Mouse (Mus musculus) hindbrain, postnatal 0 days (tissue): ENCODE results near the gene Neb. TPM values are rescaled to one million over a fixed set of nuclear protein-coding genes. Genes with fewer than 3 reads are reported as not detected.

Experiments used
- ATAC-seq: fragments of 200-750 bp; cut with Nextera tagmentation; 2 replicates; pipeline ENCODE4 v1.8.0; 2017; ENCODE audit warnings: mild to moderate bottlenecking, moderate TSS enrichment, moderate library complexity
- DNase-seq: peaks from one replicate; pipeline ENCODE4 v3.0.0-alpha.2; 2015; ENCODE audit warnings: low spot score
- H3K27ac ChIP-seq: fragments of 300-500 bp; sonication (generic); 2 replicates; pipeline ENCODE4 v1.5.1; 2014; ENCODE audit warnings: mild to moderate bottlenecking
- H3K27me3 ChIP-seq: fragments of 300-500 bp; sonication (generic); 2 replicates; pipeline ENCODE4 v1.6.1; 2014; ENCODE audit warnings: low read length, mixed read lengths; ENCODE audit not compliant: insufficient read depth
- H3K36me3 ChIP-seq: fragments of 300-500 bp; sonication (generic); 2 replicates; pipeline ENCODE4 v1.6.1; 2014; ENCODE audit warnings: low read length, mixed read lengths; ENCODE audit not compliant: insufficient read depth
- H3K4me1 ChIP-seq: fragments of 300-500 bp; sonication (generic); 2 replicates; pipeline ENCODE4 v1.6.1; 2014; ENCODE audit warnings: antibody characterized with exemption, low read length, mixed read lengths; ENCODE audit not compliant: insufficient read depth
- H3K4me2 ChIP-seq: fragments of 300-500 bp; sonication (generic); 2 replicates; pipeline ENCODE4 v1.6.1; 2014; ENCODE audit warnings: low read depth, mild to moderate bottlenecking, low read length, moderate library complexity, mixed read lengths
- H3K4me3 ChIP-seq: fragments of 300-500 bp; sonication (generic); 2 replicates; pipeline ENCODE4 v1.5.1; 2014; ENCODE audit warnings: low read length
- H3K9ac ChIP-seq: fragments of 300-500 bp; sonication (generic); replicated peaks from 2 replicates; pipeline ENCODE4 v1.6.1; 2014; ENCODE audit warnings: mild to moderate bottlenecking, low read length, moderate library complexity, mixed read lengths
- H3K9me3 ChIP-seq: fragments of 300-500 bp; sonication (generic); 2 replicates; pipeline ENCODE4 v1.6.1; 2016; ENCODE audit warnings: low read length, mixed read lengths
- CTCF ChIP-seq: IDR thresholded peaks from 2 replicates; pipeline ENCODE4 v1.5.1; 2016; ENCODE audit warnings: antibody characterized with exemption, control low read depth, low read depth
- WGBS: fragments of 180-500 bp; shearing (Covaris S2); extraction: QIAGEN DNeasy Blood & Tissue Kit; methylation state at CpG from one replicate; pipeline ENCODE4 v1.1.7; 2014; 5-methylcytosine and 5-hydroxymethylcytosine counted together
- polyA plus RNA-seq: library from polyadenylated mRNA; unstranded; fragments of >200 nt; fragmentation: Nextera tagmentation; extraction: Ambion mirVana; gene quantifications from 2 replicates; pipeline ENCODE4 v1.2.1, GENCODE M21; 2015
- total RNA-seq: library from RNA; depleted of rRNA; stranded (reverse); fragments of >200 nt; gene quantifications from 2 replicates; pipeline ENCODE4 v1.2.3, GENCODE M21; 2014

Gene Neb
- total and polyA plus RNA-seq, 2 experiments from 2014 or later, result 0.58 to 1.2 TPM

GRCm38 (mm10) chr2:52406480-52406879, 28.2 kb upstream of the Neb start:
- Histone ChIP-seq H3K9me3 (peaks cover 20% of the 10 kb centered on the region), H3K4me2 (no peak overlapping the region), H3K27ac (no peak overlapping the region), H3K9ac (no peak overlapping the region), H3K36me3 (peaks cover 34% of the 10 kb centered on the region), H3K4me1 (no peaks in the 10 kb centered on the region), H3K4me3 (no peak overlapping the region), H3K27me3 (no peaks in the 10 kb centered on the region)
- no peak for ATAC-seq
- WGBS, result 89% methylated on average over 1 of the region's 1 CpGs
- peak; percentile 50 for TF ChIP-seq CTCF
- peak; percentile 49 for DNase-seq

- H3K9me3 ChIP-seq, result peaks cover 10% of the 10 kb centered on the region
- H3K4me1 ChIP-seq, result no peaks in the 10 kb centered on the region
- WGBS, result 93% methylated on average over 5 of the region's 5 CpGs
- H3K36me3 ChIP-seq, result peaks cover 22% of the 10 kb centered on the region
- no peak for TF ChIP-seq CTCF
- no peak overlapping the region for H3K27ac ChIP-seq
- no peak overlapping the region for H3K4me3 ChIP-seq
- H3K4me2 ChIP-seq, result no peak overlapping the region
- ATAC-seq (no peak), DNase-seq (no peak)
- H3K9ac ChIP-seq, result no peak overlapping the region
- H3K27me3 ChIP-seq, result no peaks in the 10 kb centered on the region
These were observed 27.0 kb upstream of the Neb start for GRCm38 (mm10) chr2:52405238-52405637.

DNA sequence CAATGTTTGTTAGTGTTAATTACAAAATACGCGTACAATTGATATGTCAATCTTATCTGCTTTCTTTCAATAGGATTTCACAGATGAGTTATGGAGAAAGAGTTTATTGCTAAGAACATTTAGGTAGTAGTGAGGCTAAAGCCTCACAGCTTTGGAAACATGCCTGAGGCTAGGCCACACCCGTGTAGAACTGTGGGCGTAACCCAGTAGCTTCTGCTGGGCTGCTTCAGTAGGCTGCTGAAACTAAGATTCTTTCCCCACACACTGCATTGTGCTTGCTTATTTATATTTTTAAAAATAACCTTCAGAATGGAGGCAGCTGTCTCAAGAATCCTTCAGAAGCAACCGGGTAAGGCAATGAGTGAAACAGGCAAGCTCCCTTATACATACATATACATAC, 16.3 kb upstream of the Neb start:
- Histone ChIP-seq H3K4me2 (no peak overlapping the region), H3K9me3 (no peaks in the 10 kb centered on the region), H3K4me3 (no peak overlapping the region), H3K27me3 (no peaks in the 10 kb centered on the region), H3K9ac (no peak overlapping the region), H3K36me3 (no peaks in the 10 kb centered on the region), H3K4me1 (no peaks in the 10 kb centered on the region), H3K27ac (no peak overlapping the region)
- DNase-seq (no peak), ATAC-seq (no peak)
- 87% methylated on average over 5 of the region's 5 CpGs for WGBS
- TF ChIP-seq CTCF, result no peak

- ATAC-seq, result no peak
- no peak for DNase-seq
These were observed 12.2 kb upstream of the Neb start for GRCm38 (mm10) chr2:52390415-52390975.

GRCm38 (mm10) chr2:52389975-52390374, 11.7 kb upstream of the Neb start:
- 70% methylated on average over 3 of the region's 3 CpGs for WGBS
- no peaks in the 10 kb centered on the region for H3K9me3 ChIP-seq
- H3K4me1 ChIP-seq, result no peaks in the 10 kb centered on the region
- H3K9ac ChIP-seq, result no peak overlapping the region
- no peak overlapping the region for H3K27ac ChIP-seq
- DNase-seq (no peak), ATAC-seq (no peak)
- no peak overlapping the region for H3K4me3 ChIP-seq
- H3K36me3 ChIP-seq, result no peaks in the 10 kb centered on the region
- no peak overlapping the region for H3K4me2 ChIP-seq
- TF ChIP-seq CTCF, result no peak
- H3K27me3 ChIP-seq, result no peaks in the 10 kb centered on the region

More at GRCm38 (mm10) chr2:52390415-52390975, 12.2 kb upstream of the Neb start:
- Histone ChIP-seq H3K9ac (no peak overlapping the region), H3K36me3 (no peaks in the 10 kb centered on the region), H3K27ac (no peak overlapping the region), H3K4me3 (no peak overlapping the region), H3K27me3 (no peaks in the 10 kb centered on the region), H3K4me1 (no peaks in the 10 kb centered on the region), H3K4me2 (no peak overlapping the region), H3K9me3 (no peaks in the 10 kb centered on the region)
- TF ChIP-seq CTCF, result no peak
- 62% methylated on average over 2 of the region's 2 CpGs for WGBS

DNA sequence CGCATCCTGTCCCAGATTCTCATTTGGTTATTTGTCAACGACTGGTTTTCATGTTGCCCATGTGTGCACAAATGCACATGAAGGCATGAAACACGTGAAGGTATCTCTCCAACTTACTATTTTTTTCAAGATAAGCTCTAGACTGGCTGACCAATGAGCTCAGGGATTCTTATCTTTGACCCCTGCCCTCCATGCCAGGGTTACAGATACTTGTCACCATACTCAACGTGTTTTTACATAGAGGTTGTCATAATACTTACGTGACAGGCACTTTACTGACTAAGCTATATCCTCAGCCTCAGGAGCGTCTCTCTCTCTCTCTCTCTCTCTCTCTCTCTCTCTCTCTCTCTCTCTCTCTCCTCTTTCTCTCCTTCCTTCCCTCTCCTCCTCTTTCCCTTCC, 8.2 kb upstream of the Neb start:
- no peak overlapping the region for H3K4me3 ChIP-seq
- H3K27ac ChIP-seq, result no peak overlapping the region
- H3K4me1 ChIP-seq, result no peaks in the 10 kb centered on the region
- DNase-seq (no peak), ATAC-seq (no peak)
- no peak overlapping the region for H3K4me2 ChIP-seq
- no peak for TF ChIP-seq CTCF
- 88% methylated on average over 6 of the region's 6 CpGs for WGBS
- H3K27me3 ChIP-seq, result no peaks in the 10 kb centered on the region
- H3K36me3 ChIP-seq, result no peaks in the 10 kb centered on the region
- H3K9me3 ChIP-seq, result no peaks in the 10 kb centered on the region
- no peak overlapping the region for H3K9ac ChIP-seq

- no peaks in the 10 kb centered on the region for H3K36me3 ChIP-seq
- TF ChIP-seq CTCF, result no peak
- H3K4me3 ChIP-seq, result no peak overlapping the region
- no peak for DNase-seq
- no peak for ATAC-seq
- no peaks in the 10 kb centered on the region for H3K9me3 ChIP-seq
- no peak overlapping the region for H3K9ac ChIP-seq
- H3K27me3 ChIP-seq, result no peaks in the 10 kb centered on the region
- H3K4me1 ChIP-seq, result no peaks in the 10 kb centered on the region
- H3K4me2 ChIP-seq, result no peak overlapping the region
- H3K27ac ChIP-seq, result no peak overlapping the region
- 64% methylated on average over 7 of the region's 7 CpGs for WGBS
These were observed 7.8 kb upstream of the Neb start for GRCm38 (mm10) chr2:52386037-52386436.
